Mouse (Mus musculus): ENCODE results near the gene Ptcra. TPM values are rescaled to one million over a fixed set of nuclear protein-coding genes. Genes with fewer than 3 reads are reported as not detected.

The Ptcra gene
- polyA plus RNA-seq, 1 experiment from 2014 or later, result 38.9 TPM

GRCm38 (mm10) chr17:46725273-46725672 is 38.2 kb downstream of the Ptcra start:
- no peak overlapping the region for H3K9ac ChIP-seq (ENCODE audit: low read length)
- no peak overlapping the region for H3K4me3 ChIP-seq (ENCODE audit: low read length)
- H3K4me1 ChIP-seq (ENCODE audit: control insufficient read depth, insufficient read depth, low read length), result peaks cover 9% of the 10 kb centered on the region
- H3K27me3 ChIP-seq (ENCODE audit: control insufficient read depth, insufficient read depth, low read length), result peaks cover 10% of the 10 kb centered on the region; the same call in 1 of the 2 replicates
- no peak overlapping the region for H3K27ac ChIP-seq (ENCODE audit: low read length)
- peak; percentile 49 for ATAC-seq (replicated peaks; ENCODE audit: extremely low read depth, insufficient read depth, low FRiP score)
- WGBS, result 58% methylated on average over 9 of the region's 9 CpGs
- H3K9me3 ChIP-seq (replicated peaks; ENCODE audit: control insufficient read depth, low read length), result no peaks in the 10 kb centered on the region
- H3K4me2 ChIP-seq (ENCODE audit: low read depth, low read length), result no peak overlapping the region
- H3K36me3 ChIP-seq (ENCODE audit: control insufficient read depth, insufficient read depth), result peaks cover 3% of the 10 kb centered on the region; the same call in 1 of the 2 replicates

DNA sequence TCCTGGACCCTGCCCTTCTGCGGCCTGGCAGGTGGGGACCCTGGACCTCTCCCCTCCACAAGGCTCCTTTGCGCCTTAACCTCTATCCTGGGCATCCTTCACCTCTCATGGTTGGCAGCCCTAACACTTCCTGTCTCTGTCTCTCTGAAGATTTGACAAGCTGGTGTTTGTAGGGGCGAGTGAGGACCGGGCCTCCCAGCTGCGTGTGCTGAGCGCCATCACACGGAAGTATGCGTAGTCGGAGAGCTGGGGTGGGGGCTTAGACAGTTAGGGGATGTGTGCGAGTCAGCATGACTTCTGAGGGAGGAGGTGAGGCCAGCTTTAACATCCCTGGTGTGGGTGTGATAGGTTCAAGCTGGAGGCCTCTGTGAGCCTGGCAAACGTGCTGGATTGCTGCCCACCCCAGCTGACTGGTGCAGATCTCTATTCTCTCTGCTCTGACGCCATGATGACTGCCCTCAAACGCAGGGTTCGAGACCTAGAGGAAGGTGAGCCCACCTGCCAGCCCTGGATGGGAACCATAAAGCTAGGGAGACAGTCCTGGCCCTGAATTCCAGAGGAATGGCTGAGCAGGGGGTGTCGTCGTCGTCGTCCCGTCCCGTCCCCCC is 38.9 kb downstream of the Ptcra start:
- H3K27ac ChIP-seq (ENCODE audit: low read length), result no peak overlapping the region
- WGBS, result 83% methylated on average over 14 of the region's 20 CpGs
- no peaks in the 10 kb centered on the region for H3K9me3 ChIP-seq (replicated peaks; ENCODE audit: control insufficient read depth, low read length)
- ATAC-seq (replicated peaks; ENCODE audit: extremely low read depth, insufficient read depth, low FRiP score), result no peak
- no peak overlapping the region for H3K4me2 ChIP-seq (ENCODE audit: low read depth, low read length)
- H3K27me3 ChIP-seq (ENCODE audit: control insufficient read depth, insufficient read depth, low read length), result peaks cover 7% of the 10 kb centered on the region; the same call in 1 of the 2 replicates
- H3K36me3 ChIP-seq (ENCODE audit: control insufficient read depth, insufficient read depth), result peaks cover 3% of the 10 kb centered on the region; the same call in 1 of the 2 replicates
- H3K4me1 ChIP-seq (ENCODE audit: control insufficient read depth, insufficient read depth, low read length), result peaks cover 9% of the 10 kb centered on the region
- no peak overlapping the region for H3K4me3 ChIP-seq (ENCODE audit: low read length)
- no peak overlapping the region for H3K9ac ChIP-seq (ENCODE audit: low read length)

- no peak overlapping the region for H3K27ac ChIP-seq (ENCODE audit: low read length)
- H3K4me2 ChIP-seq (ENCODE audit: low read depth, low read length), result no peak overlapping the region
- peaks cover 5% of the 10 kb centered on the region; the same call in 1 of the 2 replicates for H3K36me3 ChIP-seq (ENCODE audit: control insufficient read depth, insufficient read depth)
- no peak for ATAC-seq (replicated peaks; ENCODE audit: extremely low read depth, insufficient read depth, low FRiP score)
- no peaks in the 10 kb centered on the region for H3K27me3 ChIP-seq (ENCODE audit: control insufficient read depth, insufficient read depth, low read length)
- no peak overlapping the region for H3K9ac ChIP-seq (ENCODE audit: low read length)
- no peaks in the 10 kb centered on the region for H3K9me3 ChIP-seq (replicated peaks; ENCODE audit: control insufficient read depth, low read length)
- WGBS, result 83% methylated on average over 7 of the region's 7 CpGs
- no peak overlapping the region for H3K4me3 ChIP-seq (ENCODE audit: low read length)
- H3K4me1 ChIP-seq (ENCODE audit: control insufficient read depth, insufficient read depth, low read length), result no peaks in the 10 kb centered on the region
Measured at GRCm38 (mm10) chr17:46721077-46721476, 42.4 kb downstream of the Ptcra start.

DNA sequence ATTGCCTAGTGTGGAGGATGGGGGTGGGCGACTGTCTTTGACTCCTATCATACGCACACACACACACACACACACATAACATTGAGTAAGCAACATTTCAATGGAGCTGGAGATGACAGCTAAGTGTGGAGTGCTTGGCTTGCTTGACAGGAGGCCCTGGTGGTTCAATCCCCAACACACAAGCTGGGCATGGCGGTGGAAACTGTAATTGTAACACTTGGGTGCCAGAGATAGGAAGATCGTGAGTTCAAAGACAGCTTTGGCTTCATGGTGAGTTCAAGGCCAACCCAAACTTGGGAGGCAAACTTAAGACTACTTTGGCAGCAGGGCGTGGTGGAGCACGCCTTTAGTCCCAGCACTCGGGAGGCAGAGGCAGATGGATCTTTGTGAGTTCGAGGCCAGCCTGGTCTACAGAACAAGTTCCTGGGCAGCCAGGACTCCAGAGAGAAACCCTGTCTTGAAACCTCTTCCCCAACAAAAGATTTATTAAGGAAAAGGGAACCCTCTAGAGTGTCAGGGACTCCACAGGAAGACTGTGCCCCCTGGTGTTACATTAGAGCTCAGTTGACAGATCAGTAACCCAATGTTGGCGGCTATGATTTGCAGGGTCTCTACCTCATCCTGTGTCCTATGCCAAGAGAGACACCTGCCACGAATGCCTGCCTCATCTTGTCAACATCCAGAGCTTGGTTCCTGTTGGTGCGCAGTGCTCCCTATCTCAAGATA is 48.6 kb downstream of the Ptcra start:
- Histone ChIP-seq H3K27ac (ENCODE audit: low read length) (no peak overlapping the region), H3K4me3 (ENCODE audit: low read length) (no peak overlapping the region), H3K36me3 (ENCODE audit: control insufficient read depth, insufficient read depth) (peaks cover 16% of the 10 kb centered on the region), H3K27me3 (ENCODE audit: control insufficient read depth, insufficient read depth, low read length) (no peaks in the 10 kb centered on the region), H3K4me2 (ENCODE audit: low read depth, low read length) (no peak overlapping the region), H3K9ac (ENCODE audit: low read length) (no peak overlapping the region), H3K4me1 (ENCODE audit: control insufficient read depth, insufficient read depth, low read length) (peaks cover 12% of the 10 kb centered on the region), H3K9me3 (replicated peaks; ENCODE audit: control insufficient read depth, low read length) (no peaks in the 10 kb centered on the region)
- 90% methylated on average over 11 of the region's 11 CpGs for WGBS
- ATAC-seq (replicated peaks; ENCODE audit: extremely low read depth, insufficient read depth, low FRiP score), result no peak

DNA sequence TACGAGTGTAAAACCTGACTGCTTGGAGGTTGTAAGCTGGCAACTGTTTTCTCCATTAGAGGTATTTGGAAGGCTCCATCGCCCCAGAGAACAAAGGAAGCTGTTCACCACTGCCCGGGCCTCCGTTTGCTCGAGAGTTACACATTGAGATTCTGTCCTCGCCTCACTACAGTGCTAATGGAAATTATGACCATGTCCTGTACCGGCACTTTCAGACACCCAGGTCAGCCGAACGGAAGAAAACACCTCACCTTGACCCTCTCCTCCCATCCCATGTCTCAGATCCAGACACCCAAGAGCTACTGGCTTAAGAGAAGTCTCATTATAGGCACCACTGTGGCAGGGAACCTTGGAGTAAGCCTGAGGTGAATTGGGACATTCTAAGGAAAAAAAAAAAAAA is 49.7 kb downstream of the Ptcra start:
- 90% methylated on average over 9 of the region's 9 CpGs for WGBS
- no peak for ATAC-seq (replicated peaks; ENCODE audit: extremely low read depth, insufficient read depth, low FRiP score)
- H3K27me3 ChIP-seq (ENCODE audit: control insufficient read depth, insufficient read depth, low read length), result no peaks in the 10 kb centered on the region

DNA sequence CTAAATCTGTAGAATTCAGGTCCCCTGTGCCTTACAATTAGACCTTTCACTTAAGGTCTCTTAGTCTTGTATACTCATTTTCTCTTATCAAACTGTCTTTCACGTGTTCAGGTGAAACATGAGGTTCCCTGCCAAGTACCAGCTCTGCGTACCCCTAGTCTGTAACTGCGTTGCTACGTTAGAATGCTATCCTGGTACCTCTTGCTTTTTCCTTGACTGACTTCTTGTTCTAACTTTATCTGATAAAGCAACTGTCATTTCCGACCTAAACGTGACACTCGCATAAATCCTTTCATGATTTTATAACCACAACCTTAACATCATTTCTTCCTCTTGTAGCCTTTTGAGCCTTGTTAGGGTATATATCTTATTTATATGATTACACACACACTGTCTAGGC is 51.1 kb downstream of the Ptcra start:
- WGBS, result 52% methylated on average over 7 of the region's 7 CpGs

More for the DNA sequence above, 49.7 kb downstream of the Ptcra start:
- Histone ChIP-seq H3K36me3 (ENCODE audit: control insufficient read depth, insufficient read depth) (peaks cover 16% of the 10 kb centered on the region), H3K4me3 (ENCODE audit: low read length) (no peak overlapping the region), H3K27ac (ENCODE audit: low read length) (no peak overlapping the region), H3K9ac (ENCODE audit: low read length) (no peak overlapping the region), H3K9me3 (replicated peaks; ENCODE audit: control insufficient read depth, low read length) (no peaks in the 10 kb centered on the region), H3K4me1 (ENCODE audit: control insufficient read depth, insufficient read depth, low read length) (peaks cover 12% of the 10 kb centered on the region), H3K4me2 (ENCODE audit: low read depth, low read length) (no peak overlapping the region)

GRCm38 (mm10) chr17:46711612-46712271 is 51.8 kb downstream of the Ptcra start:
- under 1% methylated on average over 76 of the region's 76 CpGs for WGBS
- no peaks in the 10 kb centered on the region for H3K27me3 ChIP-seq (ENCODE audit: control insufficient read depth, insufficient read depth, low read length)
- peak overlapping the region; percentile 81 for H3K27ac ChIP-seq (ENCODE audit: low read length)
- H3K36me3 ChIP-seq (ENCODE audit: control insufficient read depth, insufficient read depth), result peaks cover 14% of the 10 kb centered on the region
- ATAC-seq (replicated peaks; ENCODE audit: extremely low read depth, insufficient read depth, low FRiP score), result peak; percentile 46; the same call in 1 of the 2 replicates
- peaks cover 12% of the 10 kb centered on the region for H3K4me1 ChIP-seq (ENCODE audit: control insufficient read depth, insufficient read depth, low read length)
- H3K9me3 ChIP-seq (replicated peaks; ENCODE audit: control insufficient read depth, low read length), result no peaks in the 10 kb centered on the region
- peak overlapping the region; percentile 92 for H3K9ac ChIP-seq (ENCODE audit: low read length)
- H3K4me3 ChIP-seq (ENCODE audit: low read length), result peak overlapping the region; percentile 94
- peak overlapping the region; percentile 95 for H3K4me2 ChIP-seq (ENCODE audit: low read depth, low read length)

More for the DNA sequence above, 51.1 kb downstream of the Ptcra start:
- Histone ChIP-seq H3K27ac (ENCODE audit: low read length) (no peak overlapping the region; the same call in 1 of the 2 replicates), H3K27me3 (ENCODE audit: control insufficient read depth, insufficient read depth, low read length) (no peaks in the 10 kb centered on the region), H3K9ac (ENCODE audit: low read length) (peak overlapping the region; percentile 92), H3K4me3 (ENCODE audit: low read length) (peak overlapping the region; percentile 94), H3K4me2 (ENCODE audit: low read depth, low read length) (peak overlapping the region; percentile 95), H3K9me3 (replicated peaks; ENCODE audit: control insufficient read depth, low read length) (no peaks in the 10 kb centered on the region), H3K4me1 (ENCODE audit: control insufficient read depth, insufficient read depth, low read length) (peaks cover 12% of the 10 kb centered on the region), H3K36me3 (ENCODE audit: control insufficient read depth, insufficient read depth) (peaks cover 16% of the 10 kb centered on the region)
- no peak for ATAC-seq (replicated peaks; ENCODE audit: extremely low read depth, insufficient read depth, low FRiP score)

DNA sequence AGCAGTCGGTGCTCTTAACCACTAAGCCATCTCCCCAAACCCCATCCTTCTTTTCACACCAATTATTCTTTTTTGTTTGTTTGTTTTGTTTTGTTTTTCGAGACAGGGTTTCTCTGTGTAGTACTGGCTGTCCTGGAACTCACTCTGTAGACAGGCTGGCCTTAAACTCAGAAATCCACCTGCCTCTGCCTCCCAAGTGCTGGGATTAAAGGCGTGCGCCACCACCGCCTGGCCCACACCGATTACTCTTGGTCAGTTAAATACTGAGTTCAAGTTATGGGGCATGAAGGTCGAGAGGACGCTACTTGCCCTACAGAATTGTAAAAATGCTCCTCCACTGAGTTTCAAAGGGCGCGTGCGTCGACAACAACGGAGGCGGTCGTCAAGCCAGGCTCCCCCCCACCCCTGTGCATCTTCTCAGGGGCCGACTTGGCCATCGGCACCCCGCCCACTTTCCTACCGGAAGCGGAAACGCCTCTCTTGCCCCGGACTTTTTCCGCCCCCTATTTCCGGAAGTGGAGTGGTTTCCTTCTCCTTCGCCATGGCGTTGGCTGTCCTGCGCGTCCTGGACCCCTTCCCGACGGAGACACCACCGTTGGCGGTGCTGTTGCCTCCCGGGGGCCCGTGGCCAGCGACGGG is 52.4 kb downstream of the Ptcra start, which contains the start of gene Pex6:
Pex6 (plus strand) TSS at position 505 of the 639 bp plus-strand sequence.
- ATAC-seq (replicated peaks; ENCODE audit: extremely low read depth, insufficient read depth, low FRiP score), result peak; percentile 87
- Histone ChIP-seq H3K4me2 (ENCODE audit: low read depth, low read length) (peak within 1 kb of the TSS; percentile 95), H3K4me1 (ENCODE audit: control insufficient read depth, insufficient read depth, low read length) (peaks cover 12% of the 10 kb centered on the region), H3K9me3 (replicated peaks; ENCODE audit: control insufficient read depth, low read length) (no peaks in the 10 kb centered on the region), H3K4me3 (ENCODE audit: low read length) (peak within 1 kb of the TSS; percentile 94), H3K27me3 (ENCODE audit: control insufficient read depth, insufficient read depth, low read length) (no peaks in the 10 kb centered on the region), H3K9ac (ENCODE audit: low read length) (peak within 1 kb of the TSS; percentile 92), H3K36me3 (ENCODE audit: control insufficient read depth, insufficient read depth) (peaks cover 14% of the 10 kb centered on the region), H3K27ac (ENCODE audit: low read length) (peak within 1 kb of the TSS; percentile 81)
- WGBS, result 8% methylated on average over 36 of the region's 36 CpGs
